Mouse (Mus musculus) mouse embryonic stem cell (cell line): ENCODE measurements around the gene Birc2.

Source experiments
- in situ Hi-C, 2 experiments: fragments of 300-500 bp; cut with MboI; formaldehyde crosslinking; loops; 1 replicate in 1 of 2; 3 replicates in 1 of 2; pipeline ENCODE4 v1.14.3; 2019 to 2020; ENCODE audit warnings: low sequenced_read_pairs in 2 of 2, low pct_unique_long_range_greater_than_20kb in 1 of 2, mixed read lengths in 1 of 2; ENCODE audit not compliant: unreplicated experiment in 1 of 2

Gene Birc2

DNA sequence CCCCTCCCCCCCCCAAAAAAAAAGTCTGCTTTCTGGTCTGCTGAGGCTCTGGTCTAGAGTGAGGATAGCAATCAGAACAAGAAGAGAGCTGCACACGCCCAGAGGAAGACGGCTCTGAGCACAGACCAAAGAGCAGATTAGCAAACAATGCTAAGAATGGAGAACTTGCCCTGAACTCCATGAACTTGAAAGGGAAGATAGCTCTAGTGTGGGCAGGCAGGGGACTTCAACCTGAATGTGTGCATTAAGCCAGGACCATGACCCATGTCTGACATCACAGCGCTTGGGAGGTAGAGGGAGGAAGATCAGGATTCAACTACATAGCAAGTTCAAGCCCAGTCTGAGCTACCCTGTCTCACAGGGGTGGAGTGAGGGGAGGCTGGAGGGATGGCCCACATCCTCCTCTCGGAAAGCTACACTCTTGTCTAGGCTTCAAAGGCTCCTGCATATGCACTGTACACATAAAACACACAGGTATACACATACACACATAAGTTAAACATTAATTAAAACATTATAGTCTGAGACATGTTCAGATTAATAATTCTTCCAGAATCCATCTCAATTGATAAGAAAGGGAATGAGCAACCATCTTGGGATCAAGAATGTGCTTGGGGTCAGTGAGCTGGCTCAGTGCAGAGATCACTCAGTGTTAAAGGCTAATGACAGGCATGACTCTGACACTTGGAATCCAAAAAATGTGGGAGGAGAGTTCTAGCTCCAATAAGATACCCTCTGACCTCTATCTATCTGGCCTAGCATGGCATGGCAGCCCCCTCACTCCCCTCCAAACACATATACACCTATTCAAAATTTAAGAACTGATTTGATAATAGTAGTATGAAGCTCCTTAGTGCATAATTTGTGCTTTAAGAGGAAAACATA, 15.7 kb upstream of the Birc2 start:
- in situ Hi-C loops: loop anchor here (10.0 to 25.0 kb wide), 2 partner anchors 138 to 240 kb away; no protein-coding TSS in a partner anchor

DNA sequence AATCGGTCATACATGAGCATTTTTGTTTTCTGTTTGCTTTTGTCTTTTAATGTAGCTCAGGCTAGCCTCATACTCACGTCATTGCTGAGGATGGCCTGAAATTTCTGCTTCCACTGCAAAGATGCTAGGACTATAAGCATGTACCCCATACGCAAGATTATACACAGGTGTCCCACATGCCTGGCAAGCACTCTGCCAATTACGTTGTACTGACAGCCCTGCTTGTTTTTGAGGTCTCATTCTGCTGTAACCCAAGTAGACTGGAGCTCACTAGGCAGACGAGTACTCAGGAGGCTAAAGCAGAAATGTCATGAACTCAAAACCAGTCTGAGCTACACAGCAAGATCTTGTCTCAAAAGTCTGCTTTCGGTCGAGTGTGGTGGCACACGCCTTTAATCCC, 15.0 kb upstream of the Birc2 start:
- in situ Hi-C loops: loop anchor here (10.0 to 25.0 kb wide), 2 partner anchors 137 to 240 kb away; no protein-coding TSS in a partner anchor

DNA sequence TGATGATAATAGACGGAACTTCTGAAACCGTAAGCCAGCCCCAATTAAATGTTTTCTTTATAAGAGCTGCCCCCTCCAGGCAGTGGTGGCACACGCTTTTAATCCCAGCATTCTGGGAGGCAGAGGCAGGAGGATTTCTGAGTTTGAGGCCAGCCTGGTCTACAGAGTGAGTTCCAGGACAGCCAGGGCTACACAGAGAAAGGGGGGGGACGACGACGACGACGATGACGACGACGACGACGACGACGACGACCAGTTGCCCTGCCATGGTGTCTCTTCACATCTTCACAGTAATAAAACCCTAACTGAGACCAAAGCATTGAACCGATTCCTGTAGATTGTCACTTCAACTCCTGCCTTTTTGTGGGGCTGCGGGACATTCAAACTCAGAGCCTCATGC, 11.3 kb upstream of the Birc2 start:
- in situ Hi-C loops: no loop called here

DNA sequence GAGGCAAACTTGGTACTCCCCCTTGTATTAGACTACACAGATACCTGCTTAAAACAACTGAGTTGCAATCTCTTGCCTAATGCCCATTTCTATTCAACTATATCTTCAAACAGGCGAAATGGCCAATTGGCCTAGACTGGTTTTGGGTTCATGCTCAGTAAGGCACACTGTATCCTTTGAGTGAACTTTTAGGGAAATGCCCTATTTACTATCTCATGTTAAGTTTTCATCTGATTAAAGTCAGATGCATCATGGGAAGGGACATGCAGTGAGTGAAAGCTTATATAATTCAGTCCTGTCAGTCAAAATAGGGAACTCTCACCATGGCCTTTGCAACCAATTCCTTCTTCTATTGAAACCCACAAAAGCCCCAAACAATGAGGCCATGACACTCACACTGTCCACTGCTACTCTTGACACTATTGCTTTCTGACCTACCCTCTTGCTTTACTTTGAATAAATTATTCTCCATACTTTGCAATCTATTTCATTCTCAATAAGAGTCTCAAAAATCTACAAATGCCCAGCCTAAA, 9.9 kb upstream of the Birc2 start:
- in situ Hi-C loops: no loop called here

DNA sequence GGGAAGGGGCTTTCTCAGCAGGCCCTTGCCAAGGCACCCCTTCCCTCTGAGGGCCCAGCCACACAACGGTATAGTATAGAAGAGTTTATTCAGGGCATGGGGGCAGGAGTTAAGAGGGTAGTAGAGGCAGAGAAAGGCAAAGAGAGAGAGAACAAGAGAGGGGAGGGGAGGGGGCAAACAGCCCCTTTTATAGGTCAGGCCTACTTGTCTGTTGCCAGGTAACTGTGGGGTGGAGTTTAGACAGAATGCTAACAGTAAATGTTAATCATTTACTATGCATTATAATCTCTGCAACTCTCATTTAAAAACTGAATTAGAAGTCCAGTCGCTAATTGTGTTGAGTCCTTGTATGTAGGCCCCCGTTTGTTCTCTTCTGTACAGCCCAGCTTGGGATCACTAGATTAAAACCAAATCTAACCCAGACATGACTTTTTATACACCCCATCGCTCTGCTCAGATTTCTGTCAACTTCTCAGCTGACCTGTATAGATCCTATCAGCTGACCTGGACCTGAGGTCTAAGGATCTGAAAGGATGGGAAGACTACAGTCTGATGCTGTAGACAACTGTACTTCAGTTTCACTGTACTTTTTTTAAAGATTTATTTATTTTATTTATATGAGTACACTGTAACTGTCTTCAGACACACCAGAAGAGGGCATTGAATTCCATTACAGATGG, 8.5 kb upstream of the Birc2 start:
- in situ Hi-C loops: no loop called here

DNA sequence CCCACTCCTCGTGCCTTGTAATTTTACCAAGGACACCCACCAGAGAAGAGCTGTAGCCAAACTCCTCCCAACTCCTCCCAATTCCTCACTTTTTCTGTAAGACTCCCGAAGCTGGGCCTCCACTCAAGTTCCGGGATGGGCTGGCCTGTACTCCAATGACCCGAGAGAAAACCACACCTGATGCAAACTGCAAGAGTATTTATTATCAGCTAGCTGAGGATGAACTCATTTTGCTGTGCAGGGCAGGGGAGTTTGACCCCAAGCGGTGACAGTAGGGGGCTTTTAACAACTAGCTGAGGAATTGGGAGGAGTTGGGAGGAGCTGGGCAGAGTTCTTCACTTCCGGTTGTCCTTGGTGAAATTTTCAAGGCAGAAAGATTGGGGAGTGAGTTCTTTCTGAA, 4.4 kb upstream of the Birc2 start:
- in situ Hi-C loops: no loop called here

DNA sequence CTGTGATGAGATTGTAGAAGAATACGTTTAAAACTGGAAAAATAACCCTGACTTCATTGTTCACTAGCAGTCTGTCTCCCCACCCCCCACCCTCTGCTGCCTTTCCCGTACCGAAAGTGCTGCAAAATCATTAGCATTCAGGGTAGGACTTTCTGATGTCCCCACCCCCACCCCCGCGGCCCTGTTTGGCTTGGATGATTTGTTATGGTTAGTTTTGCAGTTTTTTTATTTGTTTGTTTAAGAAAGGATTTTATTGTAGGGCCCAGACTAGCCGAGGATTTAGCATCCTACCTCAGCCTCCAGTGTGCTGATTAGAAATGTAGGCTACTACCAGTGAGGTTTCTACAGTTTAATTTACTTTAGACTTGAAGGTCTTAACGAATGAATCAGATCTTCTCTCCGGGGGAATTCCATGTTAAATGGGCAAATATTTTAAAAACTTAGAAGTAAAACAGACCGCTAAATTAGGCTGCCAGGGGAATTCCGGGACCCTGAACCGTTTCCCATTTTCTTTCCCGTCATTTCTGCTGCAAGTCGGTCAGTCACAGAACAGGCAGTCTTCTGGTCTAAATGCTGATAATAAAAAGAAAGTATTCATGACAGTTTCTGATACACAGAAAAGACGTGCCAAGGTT, 1.1 kb upstream of the Birc2 start:
- in situ Hi-C loops: no loop called here

DNA sequence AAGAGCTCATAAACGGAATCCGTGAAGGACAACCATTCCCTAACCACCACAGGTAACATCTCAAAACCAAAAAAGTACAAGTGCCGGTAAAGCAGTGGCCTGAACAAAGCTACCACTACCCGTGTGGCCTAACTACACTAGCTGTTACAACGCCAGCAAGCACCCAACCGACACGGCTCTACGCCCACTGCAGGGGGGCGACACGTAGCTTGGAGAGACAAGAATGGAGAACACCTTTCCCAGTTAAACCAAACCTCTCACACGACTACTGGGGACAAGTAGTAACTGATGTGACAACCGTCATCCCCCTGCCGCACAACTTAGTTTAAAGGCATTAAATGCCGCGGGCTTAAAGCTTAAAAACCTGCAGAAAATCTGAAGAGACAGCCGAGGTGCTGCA, 533 bp downstream of the Birc2 start:
- in situ Hi-C loops: no loop called here

DNA sequence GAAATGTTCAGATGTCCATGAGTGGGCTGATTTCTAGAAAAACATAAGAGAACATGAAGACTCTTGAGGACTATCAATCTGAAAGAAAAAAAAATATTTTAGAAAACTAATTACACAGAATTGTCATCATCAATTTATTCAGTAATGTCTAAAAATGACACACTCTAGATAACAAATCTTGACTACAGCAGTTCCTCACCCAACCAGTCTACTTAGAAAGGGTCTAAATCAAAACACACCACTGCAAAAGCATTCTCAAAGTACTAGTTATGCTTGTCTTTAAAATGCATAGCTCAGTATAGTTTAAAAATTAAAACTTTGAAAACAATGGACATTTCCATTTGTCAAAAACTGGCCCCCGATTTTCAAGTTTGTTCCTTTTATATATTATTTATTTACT, 1.6 kb downstream of the Birc2 start:
- in situ Hi-C loops: no loop called here

DNA sequence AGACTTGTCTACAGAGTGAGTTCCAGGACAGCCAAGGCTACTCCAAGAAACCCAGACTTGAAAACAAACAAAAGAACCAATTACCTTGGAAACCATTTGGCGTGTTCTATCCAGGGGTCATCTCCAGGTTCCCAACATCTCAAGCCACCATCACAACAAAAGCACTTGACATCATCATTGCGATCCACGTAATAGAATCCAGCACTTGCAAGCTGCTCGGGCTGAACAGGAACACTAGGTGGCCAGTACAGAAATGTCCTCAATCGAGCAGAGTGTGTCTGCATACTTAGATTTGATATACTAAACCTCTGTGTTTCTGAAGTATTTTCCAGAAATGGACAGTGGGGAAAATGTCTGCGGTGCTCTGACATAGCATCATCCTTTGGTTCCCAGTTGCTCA, 3.4 kb downstream of the Birc2 start:
- in situ Hi-C loops: no loop called here

DNA sequence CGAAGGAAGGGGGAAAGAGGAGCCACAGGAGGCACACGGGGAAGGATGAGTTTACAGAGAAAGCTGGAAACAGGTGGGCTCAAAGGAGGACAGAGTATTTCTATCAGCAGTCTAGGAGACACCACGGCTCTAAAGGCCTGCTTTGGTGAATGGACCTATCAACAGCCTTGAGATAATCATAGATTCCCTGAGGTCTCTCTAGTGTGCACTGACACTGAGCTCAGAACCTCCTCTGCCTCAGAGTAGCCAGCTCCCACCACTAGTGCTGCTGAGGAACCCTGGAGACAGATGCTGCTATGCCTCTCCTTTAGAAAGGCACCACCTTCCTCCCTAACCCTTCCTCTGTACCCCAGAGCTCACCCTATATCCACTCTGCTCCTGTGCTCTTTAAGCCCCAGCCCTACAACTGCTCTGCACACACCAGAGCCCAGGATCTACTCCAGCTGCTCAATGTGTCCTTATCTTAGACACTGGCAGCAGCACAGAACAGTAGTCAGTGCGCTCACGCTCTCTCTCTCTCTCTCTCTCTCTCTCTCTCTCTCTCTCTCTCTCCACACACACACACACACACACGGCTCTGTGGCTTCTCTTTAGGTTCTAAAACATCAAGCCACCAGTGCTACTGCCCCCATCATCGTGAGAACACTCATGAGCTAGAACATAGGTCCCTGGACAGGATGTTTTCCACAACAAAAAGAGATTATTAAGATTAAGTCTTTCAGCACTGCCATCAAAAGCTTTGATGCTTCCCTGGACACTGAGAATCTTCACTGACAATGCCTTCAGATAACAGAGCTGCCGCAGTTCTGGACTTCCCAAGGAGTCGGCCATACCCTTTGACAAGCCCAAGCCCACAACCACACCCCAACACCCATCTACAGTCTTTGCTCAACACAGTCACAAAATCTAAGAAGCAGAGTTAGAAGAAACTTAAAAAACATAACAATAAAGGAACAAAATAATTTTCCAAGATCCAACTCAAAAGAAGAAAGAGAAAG, 7.0 kb downstream of the Birc2 start:
- in situ Hi-C loops: no loop called here

DNA sequence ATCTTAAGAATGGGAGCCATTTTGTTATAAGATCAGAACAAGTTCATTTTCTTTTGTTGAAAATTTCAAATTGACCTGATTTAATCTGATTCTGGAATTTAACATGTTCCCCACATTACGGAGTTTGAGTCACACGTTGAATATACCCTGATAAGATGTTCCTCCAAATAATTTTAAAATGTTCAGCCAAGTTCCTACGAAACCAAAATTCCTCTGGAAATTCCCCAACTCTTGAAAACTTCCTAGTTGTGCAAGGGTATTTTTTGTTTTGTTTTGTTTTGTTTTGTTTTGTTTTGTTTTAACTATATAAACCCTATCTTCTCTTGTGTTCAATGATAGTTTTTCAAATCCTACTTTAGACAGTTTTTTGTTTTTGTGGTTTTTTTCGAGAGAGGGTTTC, 8.2 kb downstream of the Birc2 start:
- in situ Hi-C loops: no loop called here

DNA sequence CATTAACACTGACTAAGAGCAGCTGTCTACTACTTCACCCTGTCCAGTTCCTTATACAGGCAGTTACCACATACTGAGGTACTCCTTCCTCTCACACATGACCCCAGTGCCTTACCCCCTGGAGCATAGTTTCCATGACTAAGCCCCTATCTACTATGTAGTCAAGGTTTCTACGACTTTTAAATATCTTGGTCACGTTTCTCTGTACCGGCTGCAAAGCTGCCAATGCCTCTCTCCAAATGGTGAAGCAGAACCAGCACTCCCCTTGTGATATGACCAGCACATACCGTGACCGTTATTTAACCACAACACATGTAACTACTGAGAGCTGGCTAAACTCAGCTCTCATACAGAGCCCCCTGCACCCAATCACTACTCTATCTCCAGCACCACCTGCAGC, 11.9 kb downstream of the Birc2 start:
- in situ Hi-C loops: no loop called here

DNA sequence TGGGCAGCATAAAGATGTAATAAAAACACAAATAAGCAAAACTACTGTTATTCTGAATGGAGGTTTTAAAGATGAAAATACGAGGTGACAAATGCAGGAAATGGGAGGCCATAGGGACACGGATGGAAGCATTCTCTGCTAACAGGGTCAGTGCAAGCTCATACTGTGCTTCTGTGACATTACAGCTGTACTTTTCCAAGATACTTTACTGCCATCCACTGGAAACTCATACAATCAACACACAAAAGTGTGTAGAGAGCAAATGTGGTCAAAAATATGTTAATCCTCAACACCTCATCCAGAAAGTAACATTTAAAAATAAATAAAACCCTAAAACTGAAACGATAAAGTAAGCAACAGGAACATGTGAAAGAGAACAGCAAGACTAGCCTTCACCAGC, 14.1 kb downstream of the Birc2 start:
- in situ Hi-C loops: no loop called here

DNA sequence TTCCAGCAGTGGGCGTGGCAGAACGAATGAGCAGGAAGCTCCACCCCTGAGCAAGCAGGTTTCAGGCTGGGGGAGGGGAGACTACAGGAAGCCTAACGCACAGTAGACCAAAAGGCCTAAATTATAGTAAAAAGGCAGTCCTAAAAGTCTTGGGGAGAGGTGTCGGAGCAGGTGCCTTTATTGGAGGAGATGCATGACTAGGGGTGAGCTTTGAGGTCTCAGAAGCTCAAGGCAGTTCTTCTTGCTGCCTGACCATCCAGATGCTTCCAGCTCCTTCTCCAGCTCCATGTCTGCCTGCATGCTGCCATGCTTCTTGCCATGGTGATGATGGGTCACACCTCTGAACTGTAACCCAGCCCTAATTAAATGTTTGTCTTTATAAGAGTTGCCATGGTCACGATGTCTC, 31.8 kb downstream of the Birc2 start:
- in situ Hi-C loops: no loop called here

DNA sequence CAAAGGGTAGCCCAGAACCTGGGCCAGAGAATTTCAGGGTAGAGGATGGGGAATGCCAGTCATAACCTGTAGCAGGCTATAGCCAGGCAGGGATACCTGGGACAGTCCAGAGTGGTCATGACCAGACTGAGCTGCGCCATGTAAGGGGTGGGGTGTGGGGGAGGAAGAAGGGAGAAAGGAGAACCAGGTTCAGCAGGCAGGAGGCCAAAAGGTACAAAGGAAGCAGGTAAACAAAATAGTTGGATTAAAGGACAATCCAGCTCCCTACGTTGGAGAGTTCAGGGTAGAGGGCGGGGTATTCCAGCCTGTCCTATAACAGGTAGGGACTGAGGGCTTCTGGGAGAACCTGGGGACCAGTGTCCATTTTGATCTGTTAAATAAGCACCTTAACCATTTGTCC, 38.3 kb downstream of the Birc2 start:
- in situ Hi-C loops: no loop called here

DNA sequence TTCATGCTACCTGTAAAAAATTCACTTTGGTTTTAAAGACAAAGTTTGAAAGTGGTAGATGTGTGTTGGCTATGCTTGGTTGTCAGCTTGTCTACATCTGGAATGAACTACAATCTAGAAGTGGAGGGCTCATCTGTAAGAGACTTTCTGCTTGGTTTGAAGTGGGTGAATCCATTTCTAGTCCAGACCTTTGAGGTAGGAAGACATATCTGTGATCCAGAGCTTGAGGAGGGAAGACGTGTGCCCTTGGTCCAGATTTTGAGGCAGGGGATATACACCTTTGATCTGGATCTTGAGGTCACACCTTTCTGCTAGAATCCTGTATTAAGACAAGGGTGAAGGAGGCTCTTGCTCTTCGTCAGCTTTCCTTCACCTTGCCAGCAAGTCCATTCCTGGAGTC, 39.3 kb downstream of the Birc2 start:
- in situ Hi-C loops: no loop called here
